Mouse (Mus musculus) cerebellum, adult 11-12 months (tissue): Measurements from ENCODE around the gene Myoz2.

Source experiments
- DNase-seq: peaks from one replicate; pipeline ENCODE4 v3.0.0; 2022

Myoz2 gene

GRCm38 (mm10) chr3:123034752-123035151, at the start of gene Myoz2:
Myoz2 (minus strand) TSS chr3:123035015.
- no peak for DNase-seq

- no peak for DNase-seq
Observed at GRCm38 (mm10) chr3:123081665-123082064, 46.9 kb upstream of the Myoz2 start.

GRCm38 (mm10) chr3:123080943-123081342, 46.1 kb upstream of the Myoz2 start:
- no peak for DNase-seq

GRCm38 (mm10) chr3:123080017-123080725, 45.4 kb upstream of the Myoz2 start:
- no peak for DNase-seq

- DNase-seq, result no peak
Observed at GRCm38 (mm10) chr3:123075759-123076158, 40.9 kb upstream of the Myoz2 start.

GRCm38 (mm10) chr3:123075034-123075433, 40.2 kb upstream of the Myoz2 start:
- no peak for DNase-seq

- no peak for DNase-seq
Observed at GRCm38 (mm10) chr3:123073351-123073750, 38.5 kb upstream of the Myoz2 start.

- DNase-seq, result no peak
Observed at GRCm38 (mm10) chr3:123072472-123072871, 37.7 kb upstream of the Myoz2 start.

- DNase-seq, result no peak
Observed at GRCm38 (mm10) chr3:123070996-123071395, 36.2 kb upstream of the Myoz2 start.

GRCm38 (mm10) chr3:123066836-123067235, 32.0 kb upstream of the Myoz2 start:
- no peak for DNase-seq

- DNase-seq, result no peak
Observed at GRCm38 (mm10) chr3:123065466-123065865, 30.7 kb upstream of the Myoz2 start.

- DNase-seq, result no peak
Observed at GRCm38 (mm10) chr3:123064186-123064585, 29.4 kb upstream of the Myoz2 start.

GRCm38 (mm10) chr3:123061931-123062330, 27.1 kb upstream of the Myoz2 start:
- DNase-seq, result no peak

GRCm38 (mm10) chr3:123058832-123059231, 24.0 kb upstream of the Myoz2 start:
- no peak for DNase-seq

- no peak for DNase-seq
Observed at GRCm38 (mm10) chr3:123054178-123054577, 19.4 kb upstream of the Myoz2 start.

GRCm38 (mm10) chr3:123053192-123053938, 18.6 kb upstream of the Myoz2 start:
- DNase-seq, result no peak

- DNase-seq, result no peak
Observed at GRCm38 (mm10) chr3:123042308-123042707, 7.5 kb upstream of the Myoz2 start.

- DNase-seq, result no peak
Observed at GRCm38 (mm10) chr3:123033804-123034203, 1.0 kb downstream of the Myoz2 start.

- no peak for DNase-seq
Observed at GRCm38 (mm10) chr3:123025634-123026033, 9.2 kb downstream of the Myoz2 start.

GRCm38 (mm10) chr3:123024496-123025234, 10.2 kb downstream of the Myoz2 start:
- no peak for DNase-seq

GRCm38 (mm10) chr3:123018792-123019191, 16.0 kb downstream of the Myoz2 start:
- no peak for DNase-seq

GRCm38 (mm10) chr3:123013476-123013875, 21.3 kb downstream of the Myoz2 start:
- no peak for DNase-seq

- DNase-seq, result no peak
Observed at GRCm38 (mm10) chr3:123009417-123009816, 25.4 kb downstream of the Myoz2 start.

GRCm38 (mm10) chr3:123007386-123007785, 27.4 kb downstream of the Myoz2 start:
- DNase-seq, result no peak
